Mouse (Mus musculus): ENCODE data around the gene Ccl24.
"Not testable (repeated sequence)": the region's sequence is repeated elsewhere in the genome, so short reads cannot be mapped to it uniquely, and the experiment has no call there.

The Ccl24 gene

GRCm38 (mm10) chr5:135573006-135573405, at the start of gene Ccl24:
TSS of gene Ccl24 (minus strand) at chr5:135573049.
- DNase-seq (ENCODE audit: low spot score) = no peak

GRCm38 (mm10) chr5:135621725-135622124, 48.9 kb upstream of the Ccl24 start:
- no peak for DNase-seq (ENCODE audit: low spot score)

DNA sequence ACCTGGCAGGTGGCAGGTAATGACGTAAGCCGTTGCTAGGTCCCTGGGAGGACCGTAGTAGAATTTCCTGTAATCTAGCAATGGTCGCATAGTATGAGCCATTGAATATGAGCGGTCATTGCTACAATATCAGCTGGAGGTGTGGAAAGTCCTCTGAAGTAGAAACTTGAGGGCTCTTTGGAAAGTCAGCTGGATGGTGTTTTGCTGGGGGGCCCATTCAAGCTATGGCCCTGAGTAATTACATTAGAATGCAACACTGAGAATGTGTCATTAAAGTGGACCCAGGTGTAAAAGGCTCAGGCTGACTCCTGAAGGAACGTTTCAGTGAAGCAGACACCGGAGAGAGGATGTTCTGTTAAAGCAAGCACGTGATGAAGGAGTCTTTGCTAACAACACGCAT, 47.7 kb upstream of the Ccl24 start:
- no peak for DNase-seq (ENCODE audit: low spot score)

DNA sequence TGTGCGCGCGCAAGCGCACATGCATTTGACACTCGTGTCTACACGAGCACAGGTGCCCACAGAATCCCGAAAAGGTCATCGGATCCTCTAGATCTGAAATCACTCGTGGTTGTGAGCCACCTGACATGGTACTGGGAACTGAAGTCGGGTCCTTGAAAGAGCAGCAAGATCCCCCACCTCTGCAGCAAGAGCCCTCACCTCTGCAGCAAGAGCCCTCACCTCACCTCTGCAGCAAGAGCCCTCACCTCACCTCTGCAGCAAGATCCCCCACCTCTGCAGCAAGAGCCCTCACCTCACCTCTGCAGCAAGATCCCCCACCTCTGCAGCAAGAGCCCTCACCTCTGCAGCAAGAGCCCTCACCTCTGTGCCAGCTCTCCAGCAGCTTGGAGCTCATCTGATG, 46.9 kb upstream of the Ccl24 start:
- DNase-seq (ENCODE audit: low spot score) = not testable (repeated sequence)

DNA sequence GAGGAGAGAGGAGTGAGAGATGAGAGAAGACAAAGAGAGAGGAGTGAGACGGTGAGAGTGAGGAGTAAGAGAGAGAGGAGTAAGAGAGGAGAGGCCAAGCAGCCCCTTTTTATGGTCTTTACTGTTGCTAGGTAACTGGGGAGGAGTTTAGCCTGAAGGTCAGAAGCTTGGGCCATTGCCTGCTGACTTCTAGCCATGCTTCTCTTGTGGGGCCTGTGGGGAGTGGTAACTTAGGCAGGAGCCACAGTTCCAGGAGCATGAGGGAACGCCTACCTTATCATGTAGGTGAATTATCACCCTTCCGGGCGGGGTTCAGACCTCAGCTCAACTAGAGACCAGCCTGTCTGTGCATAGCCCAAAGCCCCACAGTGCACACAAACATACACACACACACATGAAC, 36.9 kb upstream of the Ccl24 start:
- no peak for DNase-seq (ENCODE audit: low spot score)

GRCm38 (mm10) chr5:135607581-135607980, 34.7 kb upstream of the Ccl24 start:
- no peak for DNase-seq (ENCODE audit: low spot score)

DNA sequence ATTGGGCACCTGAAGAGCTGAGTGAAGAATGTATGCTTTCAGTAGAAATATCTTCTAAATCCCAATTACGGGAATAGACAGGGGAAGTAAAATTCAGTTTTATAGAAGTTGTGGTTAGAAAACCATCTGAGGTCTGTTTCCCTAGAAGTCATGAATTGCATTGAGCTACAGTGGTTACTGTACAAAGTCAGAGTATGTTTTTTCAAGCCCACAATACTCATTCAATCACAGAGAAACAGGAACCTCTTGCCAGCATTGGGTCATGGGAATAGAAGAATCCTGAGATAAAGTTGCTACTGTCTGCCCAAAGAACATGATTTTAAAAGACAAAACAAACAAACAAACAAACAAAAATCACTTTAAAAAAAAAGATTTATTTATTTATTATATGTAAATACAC, 33.9 kb upstream of the Ccl24 start:
- DNase-seq (ENCODE audit: low spot score) = not testable (repeated sequence)

DNA sequence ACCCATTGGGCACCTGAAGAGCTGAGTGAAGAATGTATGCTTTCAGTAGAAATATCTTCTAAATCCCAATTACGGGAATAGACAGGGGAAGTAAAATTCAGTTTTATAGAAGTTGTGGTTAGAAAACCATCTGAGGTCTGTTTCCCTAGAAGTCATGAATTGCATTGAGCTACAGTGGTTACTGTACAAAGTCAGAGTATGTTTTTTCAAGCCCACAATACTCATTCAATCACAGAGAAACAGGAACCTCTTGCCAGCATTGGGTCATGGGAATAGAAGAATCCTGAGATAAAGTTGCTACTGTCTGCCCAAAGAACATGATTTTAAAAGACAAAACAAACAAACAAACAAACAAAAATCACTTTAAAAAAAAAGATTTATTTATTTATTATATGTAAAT, 31.8 kb upstream of the Ccl24 start:
- DNase-seq (ENCODE audit: low spot score) = not testable (repeated sequence)

DNA sequence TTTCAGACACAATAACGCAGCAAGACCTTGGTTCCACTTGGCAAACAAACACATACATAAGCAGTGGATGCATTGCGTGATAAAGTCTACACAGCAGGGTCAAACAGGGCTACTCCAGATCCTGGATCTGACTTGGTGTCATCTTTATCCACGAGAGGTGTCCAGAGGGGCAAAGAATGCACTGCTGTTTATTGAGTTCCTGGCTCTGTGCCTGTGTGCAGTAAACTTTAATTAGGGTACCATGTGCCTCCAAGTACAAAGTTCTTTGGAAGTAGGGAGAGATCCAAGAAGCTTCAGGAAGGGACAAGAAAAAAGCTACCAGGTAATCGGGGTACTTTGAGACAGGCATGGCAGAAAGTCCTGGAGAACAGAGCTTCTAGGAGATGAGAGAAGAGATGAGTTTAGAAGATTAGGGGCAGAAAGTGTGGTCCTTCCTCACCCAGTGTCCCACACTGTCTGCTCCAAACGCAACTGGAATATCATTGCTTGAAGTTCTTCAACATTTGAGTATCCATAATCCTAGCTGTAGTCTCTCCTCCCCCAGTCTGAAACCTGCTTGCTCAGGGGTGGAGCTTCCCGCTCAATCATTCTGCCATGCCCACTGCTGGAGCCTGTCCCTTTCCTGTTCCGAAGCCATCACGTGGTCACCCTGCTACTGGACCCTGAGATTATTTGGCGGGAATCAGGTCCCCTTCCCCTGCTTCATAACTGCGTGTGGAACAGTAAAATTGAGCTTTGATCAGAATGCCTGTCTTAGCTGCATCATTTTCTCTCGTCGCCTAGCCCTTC, 17.3 kb upstream of the Ccl24 start:
- DNase-seq (ENCODE audit: low spot score) = no peak

- no peak for DNase-seq (ENCODE audit: low spot score)
Observed at GRCm38 (mm10) chr5:135587764-135588163, 14.9 kb upstream of the Ccl24 start.

GRCm38 (mm10) chr5:135585691-135586090, 12.8 kb upstream of the Ccl24 start:
- no peak for DNase-seq (ENCODE audit: low spot score)

DNA sequence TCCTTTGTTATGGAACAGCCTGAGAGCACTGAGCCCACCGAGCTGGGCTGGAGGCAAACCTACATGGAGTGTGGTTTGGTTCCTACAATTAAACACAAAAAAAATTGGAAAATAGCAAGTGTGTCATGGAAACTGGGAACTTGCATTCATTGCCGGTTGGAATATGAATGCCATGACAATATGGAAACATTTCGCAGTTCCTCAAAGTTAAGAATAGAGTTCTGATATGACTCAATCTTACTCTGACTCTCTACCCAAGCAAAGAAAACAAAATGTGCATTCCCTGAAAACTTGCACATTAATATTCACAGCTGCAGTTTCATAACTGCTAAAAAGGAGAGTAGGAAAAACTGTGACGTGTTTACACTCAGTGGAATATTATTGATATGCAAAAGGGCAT, 9.5 kb upstream of the Ccl24 start:
- no peak for DNase-seq (ENCODE audit: low spot score)

GRCm38 (mm10) chr5:135579331-135579751, 6.5 kb upstream of the Ccl24 start:
- DNase-seq (ENCODE audit: low spot score) = no peak

DNA sequence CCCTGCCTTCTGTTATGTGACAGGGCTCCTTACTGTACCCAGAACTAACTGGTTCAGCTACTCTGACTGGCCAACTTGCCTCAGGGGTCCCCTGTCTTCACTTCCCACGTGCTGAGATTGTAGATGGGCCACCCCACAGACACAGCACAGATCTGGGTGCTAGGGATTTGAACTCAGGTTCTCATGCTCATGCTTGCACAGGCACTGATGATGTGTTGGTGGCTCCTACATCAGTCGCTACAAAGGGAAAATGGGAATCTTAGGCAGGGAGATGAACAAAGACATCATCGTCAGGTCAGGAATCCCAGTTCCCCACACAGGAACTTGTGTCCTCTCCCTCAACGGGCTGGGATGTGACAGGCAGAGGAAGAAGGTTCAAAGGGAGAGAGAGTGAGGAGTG, 3.2 kb upstream of the Ccl24 start:
- no peak for DNase-seq (ENCODE audit: low spot score)

GRCm38 (mm10) chr5:135568698-135569097, 4.2 kb downstream of the Ccl24 start:
- DNase-seq (ENCODE audit: low spot score) = no peak

DNA sequence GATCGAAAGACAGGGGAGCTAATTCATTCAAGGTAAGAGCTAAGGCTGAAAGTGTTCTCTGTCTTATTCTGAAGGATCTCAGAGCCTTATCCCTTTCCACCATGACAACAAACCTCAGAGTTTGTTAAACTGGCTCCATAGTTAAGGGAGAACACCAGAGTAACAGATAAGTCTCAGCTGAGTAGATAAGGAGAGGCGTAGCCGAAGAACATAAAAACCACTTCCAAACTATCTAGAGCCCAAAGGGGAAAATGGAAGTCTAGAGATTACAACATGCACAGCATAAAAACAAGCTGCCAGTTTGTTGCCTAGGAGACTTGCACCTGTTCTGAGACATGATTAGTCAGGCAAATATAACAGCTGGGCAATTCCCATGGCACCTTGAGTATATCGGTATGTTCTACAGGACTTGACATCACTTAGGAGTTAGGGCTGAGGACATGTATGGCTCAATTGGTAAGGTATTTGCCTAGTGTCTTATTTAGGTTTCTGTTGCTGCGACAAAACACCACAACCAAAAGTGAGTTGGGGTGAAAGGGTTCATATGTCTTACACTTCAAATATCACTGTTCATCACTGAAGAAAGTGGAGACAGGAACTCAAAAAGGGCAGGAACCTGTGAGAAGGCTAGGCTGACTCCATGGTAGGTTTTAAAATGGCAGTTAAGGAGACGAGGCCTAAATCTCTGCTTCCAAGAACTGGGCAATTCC, 5.1 kb downstream of the Ccl24 start:
- DNase-seq (ENCODE audit: low spot score) = no peak

- no peak for DNase-seq (ENCODE audit: low spot score)
Observed at GRCm38 (mm10) chr5:135563469-135563868, 9.4 kb downstream of the Ccl24 start, which contains the start of gene Ccl26. TSS of gene Ccl26 (minus strand) at chr5:135563569.

GRCm38 (mm10) chr5:135557671-135558070, 15.2 kb downstream of the Ccl24 start:
- DNase-seq (ENCODE audit: low spot score) = no peak

GRCm38 (mm10) chr5:135557051-135557450, 15.8 kb downstream of the Ccl24 start:
- peak; percentile 36 for DNase-seq (ENCODE audit: low spot score)

- DNase-seq (ENCODE audit: low spot score) = no peak
Observed at GRCm38 (mm10) chr5:135556259-135556658, 16.6 kb downstream of the Ccl24 start.

- no peak for DNase-seq (ENCODE audit: low spot score)
Observed at GRCm38 (mm10) chr5:135551591-135551990, 21.3 kb downstream of the Ccl24 start.

- DNase-seq (ENCODE audit: low spot score) = peak; percentile 66
Observed at GRCm38 (mm10) chr5:135550910-135551309, 21.9 kb downstream of the Ccl24 start.

- no peak for DNase-seq (ENCODE audit: low spot score)
Observed at GRCm38 (mm10) chr5:135547990-135548389, 24.9 kb downstream of the Ccl24 start.

All from embryo, embryonic 10.5 days (tissue).